Mouse (Mus musculus) heart, embryonic 16.5 days (tissue): ENCODE data around the gene 9530077C05Rik. TPM values are rescaled to one million over a fixed set of nuclear protein-coding genes. Genes with fewer than 3 reads are reported as not detected.

Source experiments
- ATAC-seq: fragments of 200-750 bp; cut with Nextera tagmentation; replicated peaks from 2 replicates; pipeline ENCODE4 v1.8.0; 2017; ENCODE audit warnings: moderate number of reproducible peaks; ENCODE audit not compliant: insufficient read depth, low FRiP score; ENCODE audit errors: extremely low read depth
- H3K27ac ChIP-seq: fragments of 300-500 bp; sonication (generic); 2 replicates; pipeline ENCODE4 v1.5.1; 2014; ENCODE audit warnings: mild to moderate bottlenecking, low read length, control low read depth, moderate library complexity
- H3K27me3 ChIP-seq: fragments of 300-500 bp; sonication (generic); 2 replicates; pipeline ENCODE4 v1.6.1; 2014; ENCODE audit warnings: low read length, mixed read lengths; ENCODE audit not compliant: control insufficient read depth, insufficient read depth
- H3K36me3 ChIP-seq: fragments of 300-500 bp; sonication (generic); 2 replicates; pipeline ENCODE4 v1.6.1; 2014; ENCODE audit not compliant: control insufficient read depth, insufficient read depth
- H3K4me1 ChIP-seq: fragments of 300-500 bp; sonication (generic); 2 replicates; pipeline ENCODE4 v1.6.1; 2014; ENCODE audit warnings: low read length, mixed read lengths; ENCODE audit not compliant: control insufficient read depth, insufficient read depth
- H3K4me2 ChIP-seq: fragments of 300-500 bp; sonication (generic); 2 replicates; pipeline ENCODE4 v1.6.1; 2014; ENCODE audit warnings: low read depth, mild to moderate bottlenecking, control low read depth, low read length
- H3K4me3 ChIP-seq: fragments of 300-500 bp; sonication (generic); 2 replicates; pipeline ENCODE4 v1.5.1; 2014; ENCODE audit warnings: mild to moderate bottlenecking, control low read depth, low read length
- H3K9ac ChIP-seq: fragments of 300-500 bp; sonication (generic); 2 replicates; pipeline ENCODE4 v1.6.1; 2014; ENCODE audit warnings: low read length, control low read depth
- H3K9me3 ChIP-seq: fragments of 300-500 bp; sonication (generic); replicated peaks from 2 replicates; pipeline ENCODE4 v1.6.1; 2016; ENCODE audit warnings: low read length; ENCODE audit not compliant: control insufficient read depth
- WGBS: fragments of 180-500 bp; shearing (Covaris S2); extraction: QIAGEN DNeasy Blood & Tissue Kit; methylation state at CpG from one replicate; pipeline ENCODE4 v1.1.7; 2014; 5-methylcytosine and 5-hydroxymethylcytosine counted together
- polyA plus RNA-seq: library from polyadenylated mRNA; unstranded; fragments of >200 nt; fragmentation: Nextera tagmentation; extraction: Ambion mirVana; gene quantifications from 2 replicates; pipeline ENCODE4 v1.2.1, GENCODE M21; 2015

Gene 9530077C05Rik
- polyA plus RNA-seq, 1 experiment from 2014 or later: 3.7 TPM

DNA sequence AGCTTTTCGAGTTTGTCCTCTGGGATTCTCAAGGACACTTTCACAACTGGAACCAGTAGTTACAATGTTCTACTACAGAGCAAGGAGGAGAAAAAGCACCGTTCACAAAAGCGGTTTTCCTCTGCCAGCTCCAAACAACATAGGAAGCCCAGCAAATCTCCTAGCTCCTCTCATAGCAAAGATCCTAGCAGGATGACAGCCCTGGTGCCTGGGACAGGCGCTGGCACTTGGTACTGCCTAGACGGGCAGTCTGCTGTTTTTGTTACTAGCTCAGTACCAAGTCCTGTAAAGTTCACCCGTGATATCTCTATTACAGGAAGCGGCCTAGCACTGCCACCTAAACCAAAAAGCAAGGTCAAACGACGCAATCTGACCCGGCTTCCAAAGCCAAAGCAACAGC is 12.9 kb downstream of the 9530077C05Rik start:
- 0 out of 2 replicates have a peak overlapping the region, but pooled peaks have one; percentile 51 for H3K27ac ChIP-seq
- 51% methylated on average over 10 of the region's 10 CpGs for WGBS
- no peak for ATAC-seq
- no peaks in the 10 kb centered on the region for H3K27me3 ChIP-seq
- no peak overlapping the region for H3K4me3 ChIP-seq
- peak overlapping the region; percentile 38 for H3K9ac ChIP-seq
- H3K36me3 ChIP-seq: no peaks in the 10 kb centered on the region
- H3K9me3 ChIP-seq: no peaks in the 10 kb centered on the region
- H3K4me2 ChIP-seq: no peak overlapping the region
- H3K4me1 ChIP-seq: peaks cover 26% of the 10 kb centered on the region

DNA sequence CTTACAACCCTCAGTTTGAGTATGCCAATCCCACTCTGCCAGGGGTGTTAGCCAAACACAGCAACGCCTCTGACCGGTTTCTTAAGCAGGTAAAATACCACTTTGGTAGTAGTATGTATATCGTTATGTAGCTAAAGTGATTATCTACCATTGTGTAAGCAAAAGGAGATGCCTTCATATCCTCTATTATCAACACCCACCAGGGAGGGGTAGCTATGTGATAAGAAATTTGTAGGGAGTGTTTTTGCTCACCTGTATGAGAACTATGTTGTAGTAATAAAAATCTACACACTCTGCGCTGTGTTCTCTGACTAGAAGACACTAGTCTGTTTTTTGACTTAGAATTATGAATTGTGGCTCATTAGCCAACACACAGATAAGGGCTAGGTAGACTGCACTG is 13.4 kb downstream of the 9530077C05Rik start:
- Histone ChIP-seq H3K9me3 (no peaks in the 10 kb centered on the region), H3K9ac (no peak overlapping the region), H3K4me2 (no peak overlapping the region), H3K27ac (no peak overlapping the region), H3K4me3 (no peak overlapping the region), H3K27me3 (no peaks in the 10 kb centered on the region), H3K4me1 (peaks cover 26% of the 10 kb centered on the region), H3K36me3 (no peaks in the 10 kb centered on the region)
- ATAC-seq: no peak
- 85% methylated on average over 4 of the region's 4 CpGs for WGBS

DNA sequence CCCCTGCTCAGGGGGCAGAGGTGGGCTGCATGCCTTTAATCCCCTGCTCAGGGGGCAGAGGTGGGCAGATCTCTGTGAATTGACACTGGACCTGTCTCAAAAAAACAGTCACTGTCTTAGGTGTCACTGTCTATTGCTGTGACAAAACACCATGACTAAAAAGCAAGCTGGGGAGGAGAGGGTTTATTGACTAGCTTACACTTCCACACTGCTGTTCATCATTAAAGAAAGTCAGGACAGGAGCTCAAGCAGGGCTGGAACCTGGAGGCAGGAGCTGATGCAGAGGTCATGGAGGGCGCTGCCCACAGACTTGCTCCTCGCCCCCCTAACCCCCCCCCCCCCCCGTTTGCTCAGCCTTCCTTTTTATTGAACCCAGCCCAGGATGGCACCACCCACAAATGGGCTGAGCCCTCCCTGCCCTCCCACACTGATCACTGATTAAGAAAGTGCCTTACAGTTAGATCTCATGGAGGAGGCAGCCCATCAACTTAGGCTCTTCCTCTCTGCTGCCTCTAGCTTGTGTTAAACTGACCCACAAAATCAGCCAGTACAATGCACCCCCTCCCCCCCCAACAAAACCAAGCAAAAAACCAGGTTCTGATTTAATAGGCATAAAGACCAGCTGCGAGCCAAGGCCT is 16.8 kb downstream of the 9530077C05Rik start:
- Histone ChIP-seq H3K4me3 (no peak overlapping the region), H3K27me3 (no peaks in the 10 kb centered on the region), H3K27ac (no peak overlapping the region), H3K9ac (no peak overlapping the region), H3K36me3 (no peaks in the 10 kb centered on the region), H3K4me2 (no peak overlapping the region), H3K4me1 (peaks cover 20% of the 10 kb centered on the region), H3K9me3 (no peaks in the 10 kb centered on the region)
- 62% methylated on average over 4 of the region's 4 CpGs for WGBS
- no peak for ATAC-seq

DNA sequence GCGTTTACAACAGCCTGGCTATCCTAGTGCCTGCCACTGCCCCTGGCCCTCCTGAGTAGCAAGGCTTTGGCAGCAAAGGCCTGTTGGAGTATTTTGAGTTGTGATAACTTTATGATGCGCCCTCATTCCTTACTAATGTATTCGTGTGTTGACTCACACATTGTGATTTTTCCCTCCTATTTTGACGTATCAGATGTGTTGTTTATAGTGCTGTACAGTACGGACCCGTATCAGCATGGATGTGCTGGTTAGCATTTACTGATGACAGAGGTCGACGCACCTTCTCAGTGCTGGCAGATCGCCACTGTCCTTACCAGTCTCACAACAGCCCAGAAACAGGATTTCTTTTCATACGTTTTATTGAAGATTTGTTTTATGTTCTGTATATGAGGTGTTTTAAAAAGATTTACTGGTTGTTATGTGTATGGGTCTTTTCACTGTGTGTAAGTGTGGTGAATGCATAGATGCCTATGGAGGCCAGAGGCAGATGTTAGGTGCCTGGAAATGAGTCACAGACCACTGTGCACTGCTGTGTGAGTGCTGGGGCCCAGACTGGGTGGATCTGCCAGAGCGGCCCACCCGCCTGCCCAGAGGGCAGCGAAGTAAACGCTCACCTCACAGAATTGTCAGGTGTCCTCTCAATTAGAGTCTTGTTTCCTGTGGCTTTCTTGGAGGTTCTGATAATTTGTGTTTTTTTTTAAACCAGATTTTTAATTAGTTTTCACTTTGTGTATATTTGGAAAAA is 17.5 kb downstream of the 9530077C05Rik start:
- H3K4me3 ChIP-seq: no peak overlapping the region
- no peak for ATAC-seq
- no peak overlapping the region for H3K27ac ChIP-seq
- no peaks in the 10 kb centered on the region for H3K36me3 ChIP-seq
- no peaks in the 10 kb centered on the region for H3K9me3 ChIP-seq
- H3K4me2 ChIP-seq: no peak overlapping the region
- no peaks in the 10 kb centered on the region for H3K27me3 ChIP-seq
- peaks cover 14% of the 10 kb centered on the region for H3K4me1 ChIP-seq
- WGBS: 74% methylated on average over 14 of the region's 14 CpGs
- H3K9ac ChIP-seq: no peak overlapping the region

DNA sequence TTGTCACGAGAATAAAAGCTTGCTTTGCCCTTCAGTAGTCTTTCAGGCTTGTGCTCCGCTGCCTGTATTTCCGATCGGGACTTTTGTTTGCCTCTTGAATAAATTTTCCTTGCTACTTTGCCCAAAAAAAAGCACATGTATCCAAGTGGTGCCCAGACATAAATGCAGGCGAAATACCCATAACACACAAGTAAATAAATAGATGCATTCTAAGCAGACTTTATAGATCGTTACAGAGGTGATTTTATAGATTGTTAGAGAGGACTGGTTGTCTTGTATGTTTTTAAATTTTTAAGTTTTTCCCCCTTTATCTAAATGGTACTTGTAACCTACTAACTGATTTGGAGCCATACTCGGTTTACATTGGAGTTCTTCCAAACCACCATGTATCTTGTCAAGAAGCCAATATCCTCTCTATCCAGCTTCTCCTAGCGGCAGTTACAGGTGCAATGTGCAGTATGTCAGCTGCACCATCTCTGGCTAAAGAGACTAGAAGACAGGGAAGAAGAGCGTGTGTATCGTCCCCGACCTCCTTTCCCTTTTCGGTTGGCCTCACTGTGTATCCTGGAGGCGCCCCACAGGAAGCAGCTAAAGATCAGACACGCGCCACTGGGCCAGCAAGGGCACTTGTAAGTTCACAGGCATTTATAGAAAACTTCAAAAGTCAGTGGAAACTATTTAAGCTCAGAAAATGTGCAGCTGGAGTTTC is 18.4 kb downstream of the 9530077C05Rik start:
- H3K4me3 ChIP-seq: no peak overlapping the region
- 48% methylated on average over 15 of the region's 15 CpGs for WGBS

DNA sequence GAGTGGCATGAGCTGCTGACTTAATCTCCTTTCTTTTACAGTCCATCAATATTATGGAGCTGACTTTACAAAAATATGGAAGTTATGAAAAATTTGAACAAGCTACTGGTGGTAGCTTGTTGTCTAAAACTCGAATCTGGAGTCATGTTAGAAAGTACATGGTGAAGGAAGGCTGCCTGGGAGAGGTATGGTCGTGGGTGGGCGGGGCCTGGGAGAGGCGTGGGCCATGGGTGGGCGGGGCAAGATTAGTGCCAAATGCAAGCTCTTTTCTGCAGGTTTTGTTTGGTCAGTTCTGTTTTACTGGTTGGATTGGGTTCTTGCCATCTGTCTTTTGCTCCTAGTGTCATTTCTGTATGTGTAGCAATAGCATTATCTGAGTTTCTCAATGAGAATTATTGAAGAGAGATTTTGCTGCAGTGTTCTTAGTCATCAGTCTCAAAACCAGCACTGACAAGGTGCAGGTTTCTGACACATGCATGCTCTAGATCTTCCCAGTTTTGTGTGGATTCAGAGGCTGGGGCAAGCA is 19.1 kb downstream of the 9530077C05Rik start:
- Histone ChIP-seq H3K4me2 (peak overlapping the region; percentile 40), H3K4me3 (no peak overlapping the region), H3K4me1 (peaks cover 8% of the 10 kb centered on the region), H3K9ac (no peak overlapping the region), H3K36me3 (no peaks in the 10 kb centered on the region), H3K27ac (peak overlapping the region; percentile 55), H3K27me3 (no peaks in the 10 kb centered on the region), H3K9me3 (no peaks in the 10 kb centered on the region)
- 0 out of 2 replicates have a peak, but pooled peaks have one; percentile 34 for ATAC-seq
- WGBS: 35% methylated on average over 5 of the region's 5 CpGs

More for the DNA sequence above, 18.4 kb downstream of the 9530077C05Rik start:
- H3K9ac ChIP-seq: no peak overlapping the region
- 0 out of 2 replicates have a peak, but pooled peaks have one; percentile 53 for ATAC-seq
- H3K9me3 ChIP-seq: no peaks in the 10 kb centered on the region
- no peaks in the 10 kb centered on the region for H3K36me3 ChIP-seq
- peak overlapping the region; percentile 40 for H3K4me2 ChIP-seq
- H3K27ac ChIP-seq: peak overlapping the region; percentile 55
- peaks cover 8% of the 10 kb centered on the region for H3K4me1 ChIP-seq
- H3K27me3 ChIP-seq: no peaks in the 10 kb centered on the region

DNA sequence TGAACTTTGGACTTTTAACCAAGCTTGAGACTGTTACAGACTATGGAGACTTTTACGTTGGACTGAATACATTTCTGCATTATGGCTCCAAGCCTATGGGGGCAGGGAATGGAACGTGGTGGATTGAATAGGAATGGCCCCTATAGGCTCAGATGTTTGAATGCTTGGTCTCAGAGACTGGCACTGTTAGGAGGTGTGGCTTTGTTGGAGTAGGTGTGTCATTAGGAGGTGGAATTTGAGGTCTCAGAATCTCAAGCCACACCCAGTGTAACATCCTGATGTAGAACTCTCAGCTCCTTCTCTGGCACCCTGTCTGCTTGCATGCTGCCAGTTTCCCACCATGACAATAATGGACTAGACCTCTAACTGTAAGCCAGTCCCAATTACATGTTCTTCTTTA is 21.9 kb downstream of the 9530077C05Rik start:
- Histone ChIP-seq H3K36me3 (no peaks in the 10 kb centered on the region), H3K9me3 (no peaks in the 10 kb centered on the region), H3K4me2 (no peak overlapping the region), H3K27me3 (no peaks in the 10 kb centered on the region), H3K9ac (no peak overlapping the region), H3K27ac (no peak overlapping the region), H3K4me1 (peaks cover 8% of the 10 kb centered on the region), H3K4me3 (no peak overlapping the region)
- 82% methylated on average over 2 of the region's 2 CpGs for WGBS
- no peak for ATAC-seq

DNA sequence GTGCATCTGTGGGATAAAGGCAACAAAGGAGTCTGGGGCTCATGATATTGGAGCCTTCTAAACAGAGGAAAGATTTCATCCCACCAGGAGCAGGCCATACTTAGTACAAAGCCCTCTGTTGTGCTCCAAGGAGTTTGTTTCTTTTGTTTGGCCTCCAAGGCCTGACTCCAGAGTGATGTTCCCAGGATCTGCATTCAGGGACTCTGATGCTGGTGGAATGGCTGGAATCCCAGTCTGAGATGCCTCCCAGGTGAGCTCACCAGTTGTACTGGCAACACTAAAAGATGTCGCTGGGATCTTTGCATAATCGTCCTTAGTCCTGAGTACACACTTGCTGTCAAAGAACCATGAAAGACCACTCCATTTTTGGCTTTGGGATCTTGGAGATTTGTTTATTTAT is 22.8 kb downstream of the 9530077C05Rik start:
- Histone ChIP-seq H3K4me2 (no peak overlapping the region), H3K27ac (no peak overlapping the region), H3K36me3 (no peaks in the 10 kb centered on the region), H3K4me1 (peaks cover 5% of the 10 kb centered on the region), H3K9me3 (no peaks in the 10 kb centered on the region), H3K27me3 (no peaks in the 10 kb centered on the region), H3K4me3 (no peak overlapping the region), H3K9ac (no peak overlapping the region)
- no peak for ATAC-seq
- 74% methylated on average over 2 of the region's 2 CpGs for WGBS
